Mouse (Mus musculus): ENCODE results near the gene Slc7a1.
A peak's percentile ranks its signal among the peaks of the same experiment; 100 is the strongest.

Gene Slc7a1

DNA sequence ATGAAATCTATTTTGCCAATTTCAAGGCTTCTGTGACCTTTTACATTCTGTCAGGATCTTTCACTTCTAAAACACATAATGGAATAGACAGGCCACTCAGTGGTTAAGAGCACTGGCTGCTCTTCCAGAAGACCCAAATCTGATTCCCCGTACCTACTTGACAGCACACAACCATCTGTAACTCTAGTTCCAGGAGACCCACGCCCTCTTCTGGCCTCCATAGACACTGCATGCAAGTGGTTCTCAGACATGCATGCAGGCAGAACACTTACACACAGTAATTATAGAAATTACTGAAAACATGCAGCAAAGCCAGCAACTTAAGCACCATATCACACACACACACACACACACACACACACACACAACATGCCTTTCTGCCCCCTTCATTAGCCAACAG, 87.3 kb downstream of the Slc7a1 start:
- DNase-seq, result no peak

DNA sequence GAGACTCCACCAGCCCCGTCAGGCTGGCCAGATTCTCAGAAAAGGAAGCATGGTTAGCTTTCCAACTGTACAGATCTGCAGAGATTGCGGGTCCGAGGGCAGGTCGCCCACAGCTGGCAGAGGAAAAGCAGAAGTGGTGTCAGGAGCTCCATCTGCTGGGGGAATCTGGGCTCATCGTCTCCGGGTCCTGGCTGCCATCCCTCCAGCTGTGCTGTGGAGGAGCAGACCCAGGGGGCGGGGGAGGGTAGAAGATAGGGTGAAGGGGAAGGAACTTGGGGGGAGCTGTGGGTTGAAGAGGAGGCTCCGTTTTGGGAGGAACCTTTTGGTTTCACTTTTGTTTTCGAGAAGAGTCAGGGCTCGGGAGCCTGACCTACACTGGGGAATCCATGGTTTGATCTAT, 88.9 kb downstream of the Slc7a1 start:
- DNase-seq, result no peak

DNA sequence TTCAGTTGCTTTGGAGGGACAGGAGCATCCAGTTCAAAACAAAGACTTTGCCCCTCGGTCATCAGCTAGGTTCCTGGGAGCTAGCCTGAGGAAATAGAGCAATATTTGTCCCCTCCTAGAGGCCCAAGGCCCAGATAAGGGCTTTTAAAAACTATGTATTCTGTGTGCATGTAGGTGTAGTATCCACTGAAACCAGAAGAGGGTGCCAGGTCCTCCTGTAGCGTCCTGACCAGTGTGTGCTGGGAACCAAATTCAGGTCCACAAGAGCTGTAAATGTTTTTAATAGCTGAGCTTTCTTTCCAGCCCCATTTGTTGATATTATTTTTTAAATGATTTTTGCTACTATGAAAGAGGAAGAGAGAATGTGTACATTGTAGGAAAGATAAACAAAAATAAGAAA, 95.6 kb downstream of the Slc7a1 start:
- no peak for DNase-seq

DNA sequence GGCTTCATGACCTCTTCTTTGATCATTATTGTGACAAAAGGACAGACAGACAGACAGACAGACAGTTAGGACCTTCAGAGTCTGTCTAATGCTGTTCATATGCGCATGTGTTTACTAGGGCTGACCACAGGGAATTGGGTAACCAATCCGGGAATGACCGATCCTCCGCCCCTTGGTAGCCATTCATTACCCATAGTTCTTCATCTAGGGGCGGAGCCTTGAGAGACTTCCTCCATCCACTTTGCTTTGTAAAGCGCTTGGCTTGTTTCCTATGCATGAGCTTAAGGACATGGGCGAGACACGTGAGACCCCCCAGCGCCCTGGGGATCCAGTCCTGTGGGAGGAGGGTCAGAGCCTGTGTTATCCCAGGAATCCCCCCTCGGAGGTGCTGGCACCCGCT, 96.7 kb downstream of the Slc7a1 start:
- DNase-seq, result no peak

DNA sequence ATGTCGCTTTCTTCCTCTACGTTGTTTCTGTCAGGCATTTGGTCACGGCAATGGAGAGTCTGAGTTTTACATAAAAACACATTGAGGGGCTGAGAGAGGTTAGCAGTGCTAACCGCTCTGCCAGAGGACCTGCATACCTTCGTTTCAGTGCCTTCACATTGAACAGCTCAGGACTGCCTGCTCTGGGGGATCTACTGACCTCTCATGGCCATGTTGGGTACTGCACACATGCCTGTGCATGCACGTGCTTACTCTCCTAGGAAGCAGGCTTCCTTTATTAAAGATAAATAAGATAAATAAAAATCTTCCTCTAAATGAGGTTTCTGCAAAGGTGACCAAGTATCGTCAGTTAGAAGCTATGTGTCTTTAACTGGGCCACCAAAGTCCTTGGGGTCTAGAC, 106.4 kb downstream of the Slc7a1 start:
- no peak for DNase-seq

DNA sequence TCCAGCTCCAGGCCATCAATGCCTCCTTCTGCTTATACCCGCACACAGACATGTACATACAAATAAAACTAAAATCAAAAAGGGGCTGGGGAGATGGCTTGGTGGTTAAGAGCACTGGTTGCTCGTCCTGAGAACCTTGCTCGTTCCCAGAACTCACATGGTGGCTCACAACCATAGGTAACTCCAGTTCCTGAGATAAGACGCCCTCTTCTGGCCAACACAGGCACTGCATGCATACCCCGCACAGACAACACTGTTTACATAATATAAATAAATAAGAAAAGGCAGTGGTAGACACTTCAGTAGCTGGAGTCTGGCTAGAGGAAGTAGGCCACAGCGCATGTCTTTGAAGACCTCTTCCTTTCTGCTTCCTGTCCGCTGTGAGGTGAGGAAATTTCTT, 106.8 kb downstream of the Slc7a1 start:
- DNase-seq, result no peak

DNA sequence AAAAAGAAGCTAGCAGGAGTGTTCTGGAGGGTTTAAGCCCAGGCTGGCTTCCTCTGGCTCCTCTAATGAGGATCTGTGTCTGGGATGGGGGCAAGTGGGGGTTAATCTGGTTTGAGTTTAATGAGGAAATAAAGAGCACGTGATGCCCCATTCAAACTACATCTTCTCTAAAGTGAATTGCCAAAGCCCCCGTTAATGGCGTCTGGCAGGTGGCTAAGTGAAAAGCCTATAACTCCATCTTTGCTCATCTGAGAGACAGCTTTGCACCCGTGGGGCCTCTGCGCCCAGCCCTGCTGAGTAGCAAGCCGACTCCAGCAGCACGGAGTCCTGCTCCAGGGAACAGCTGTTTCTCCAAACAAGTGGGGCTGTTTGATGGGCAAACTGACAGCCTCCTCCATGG, 109.8 kb downstream of the Slc7a1 start:
- DNase-seq, result no peak

DNA sequence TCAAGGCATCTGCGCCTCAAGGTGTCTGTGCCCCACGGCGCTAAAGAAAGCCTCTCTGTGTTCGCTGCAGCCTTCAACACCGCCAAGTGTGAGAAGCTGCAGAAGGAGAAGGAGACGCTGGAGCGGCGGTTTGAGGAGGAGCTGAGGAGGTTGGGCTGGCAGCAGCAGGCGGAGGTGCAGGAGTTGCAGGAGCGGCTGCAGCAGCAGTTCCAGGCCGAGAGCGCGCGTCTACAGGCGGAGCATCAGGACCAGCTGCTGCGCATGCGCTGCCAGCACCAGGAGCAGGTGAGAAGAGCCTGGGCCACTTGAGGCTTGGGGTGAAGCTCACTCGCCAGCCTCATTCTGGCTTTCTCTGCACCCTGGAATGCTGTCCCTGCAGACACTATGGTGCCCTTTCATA, 110.9 kb downstream of the Slc7a1 start:
- DNase-seq, result no peak

DNA sequence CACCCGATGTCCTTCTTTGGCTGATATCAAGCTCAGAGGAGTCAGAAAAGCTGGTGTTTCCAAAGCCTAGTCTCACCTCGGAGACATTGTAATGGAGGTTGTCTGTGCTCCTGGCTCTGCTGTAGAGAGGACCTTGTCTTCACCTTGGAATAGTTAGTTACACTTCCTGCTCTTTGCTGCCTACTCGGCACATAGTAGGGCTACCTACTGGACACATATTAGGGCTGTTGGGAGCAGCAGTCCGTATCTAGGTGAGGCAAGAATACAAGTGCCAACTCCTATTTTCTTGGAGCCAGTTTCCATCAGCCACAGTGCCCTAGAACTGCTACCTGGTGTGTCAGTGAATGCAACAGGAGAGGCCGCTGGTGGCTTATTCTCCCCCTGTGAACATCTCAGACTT, 112.2 kb downstream of the Slc7a1 start:
- DNase-seq, result no peak

DNA sequence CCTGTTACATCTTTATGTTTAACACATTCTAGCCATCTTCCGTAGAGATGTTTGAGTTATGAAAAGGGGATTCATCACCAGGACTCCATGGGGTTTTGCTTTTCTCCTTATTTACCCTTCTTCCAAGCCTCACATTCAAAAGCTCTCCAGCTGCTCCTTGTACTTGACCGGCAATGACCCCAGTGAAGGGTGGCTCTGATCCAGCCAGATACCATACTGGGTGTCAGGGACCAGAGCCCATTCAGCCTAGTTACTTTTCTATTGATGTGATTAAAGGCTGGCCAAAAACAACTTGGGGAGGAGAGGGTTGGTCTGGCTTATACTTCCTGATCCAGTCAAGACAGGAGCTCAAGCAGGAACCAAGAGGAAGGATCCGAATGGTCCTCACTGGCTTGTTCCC, 116.1 kb downstream of the Slc7a1 start:
- no peak for DNase-seq

DNA sequence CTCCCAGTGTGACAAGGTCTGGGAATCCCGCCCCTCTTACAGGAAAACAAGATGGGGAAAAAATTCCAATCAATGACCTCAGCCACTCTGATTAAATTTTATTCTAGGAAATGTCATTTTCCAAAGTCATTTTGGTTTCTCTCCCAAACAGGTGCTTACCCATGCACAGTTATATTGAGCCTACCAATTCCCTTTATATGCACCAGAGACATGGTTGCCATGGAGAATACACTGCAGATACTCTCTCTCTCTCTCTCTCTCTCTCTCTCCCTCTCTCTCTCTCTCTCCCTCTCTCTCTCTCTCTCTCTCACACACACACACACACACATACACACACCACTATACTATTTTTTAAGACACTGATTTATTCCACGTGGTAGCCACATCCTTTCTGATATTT, 116.5 kb downstream of the Slc7a1 start:
- no peak for DNase-seq

DNA sequence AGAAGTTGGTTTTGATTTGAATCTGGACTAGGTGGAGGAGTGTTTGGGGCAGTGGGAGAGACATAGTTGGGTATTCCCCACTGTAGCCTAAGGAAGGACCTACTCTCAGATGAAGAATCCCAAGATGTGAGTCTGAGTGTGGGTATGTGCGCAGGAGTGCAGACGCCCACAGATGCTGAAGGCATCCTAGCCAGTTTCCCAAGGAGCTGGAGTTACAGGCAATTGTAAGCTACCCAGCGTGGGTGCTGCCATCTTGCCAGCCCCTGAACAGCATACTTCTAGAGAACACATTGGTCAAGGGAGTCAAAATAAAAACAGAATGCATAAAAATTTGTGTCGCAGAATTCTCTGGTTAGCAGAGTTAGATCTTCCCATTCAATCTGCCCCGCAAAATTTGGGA, 117.1 kb downstream of the Slc7a1 start:
- DNase-seq, result peak; percentile 33

DNA sequence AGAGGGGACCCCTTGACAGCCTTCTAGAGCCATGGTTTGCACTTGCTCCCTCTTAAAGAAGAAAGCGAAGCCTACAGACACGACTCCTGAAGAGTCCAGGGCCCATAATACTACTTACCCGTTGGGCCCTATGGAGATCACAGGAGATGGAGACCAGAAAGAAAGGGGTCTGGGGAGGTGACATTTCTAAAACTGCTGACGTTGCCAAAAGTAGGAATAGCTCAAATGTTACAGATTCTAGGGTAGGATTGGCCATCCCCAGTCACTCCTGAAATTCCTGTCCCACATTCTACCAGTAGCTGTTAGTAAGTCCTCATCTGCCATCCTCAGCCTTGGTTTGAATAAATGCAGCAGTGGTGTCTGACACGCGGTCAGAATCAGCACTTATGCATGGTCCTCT, 117.6 kb downstream of the Slc7a1 start:
- DNase-seq, result no peak

DNA sequence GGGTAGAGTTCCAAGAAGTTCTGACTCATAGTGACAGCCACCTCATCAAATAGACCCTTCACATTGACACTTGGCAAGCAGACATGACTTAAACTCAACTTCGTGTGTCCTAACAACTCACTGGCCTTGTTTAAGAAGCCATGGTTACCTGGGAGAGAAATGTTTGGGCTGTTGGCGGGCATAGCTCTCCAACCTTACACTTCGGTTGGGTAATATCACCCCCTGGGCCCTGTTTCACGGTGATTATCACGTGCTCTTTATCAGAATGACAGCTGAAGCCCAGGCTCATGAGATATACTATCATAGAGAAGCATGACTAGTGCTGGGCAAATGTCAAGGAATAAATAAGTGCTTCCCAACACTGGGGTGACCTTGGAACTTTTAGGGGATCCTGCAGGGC, 119.4 kb downstream of the Slc7a1 start:
- DNase-seq, result no peak

DNA sequence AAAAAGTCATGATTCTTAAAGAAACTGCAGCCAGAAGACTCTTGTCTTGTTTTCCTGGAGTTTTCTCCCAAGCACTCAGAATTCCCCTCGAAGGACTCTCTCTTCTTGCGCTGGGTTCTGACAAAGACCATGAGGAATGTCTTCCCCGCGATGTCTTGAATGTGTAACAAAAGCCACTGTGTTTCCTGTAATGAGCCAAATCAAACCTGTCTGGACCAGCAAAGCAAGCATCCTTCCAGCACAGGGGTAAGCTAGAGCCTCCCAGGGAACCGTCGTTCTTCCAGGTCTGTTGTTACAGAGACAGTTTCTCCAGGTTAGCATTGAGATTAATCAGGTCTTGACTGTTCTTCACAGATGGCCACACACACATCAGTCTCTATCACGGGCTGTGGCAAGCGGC, 121.5 kb downstream of the Slc7a1 start:
- no peak for DNase-seq
